Mouse (Mus musculus) liver, embryonic 15.5 days (tissue): ENCODE data around the gene Sec22b. TPM values are rescaled to one million over a fixed set of nuclear protein-coding genes. Genes with fewer than 3 reads are reported as not detected.

ENCODE experiments used
- ATAC-seq: fragments of 200-750 bp; cut with Nextera tagmentation; 2 replicates; pipeline ENCODE4 v1.8.0; 2017; ENCODE audit warnings: moderate number of reproducible peaks, mild to moderate bottlenecking, moderate library complexity; ENCODE audit not compliant: insufficient read depth
- H3K27ac ChIP-seq: fragments of 300-500 bp; sonication (generic); replicated peaks from 2 replicates; pipeline ENCODE4 v1.5.1; 2015; ENCODE audit warnings: mild to moderate bottlenecking, inconsistent platforms
- H3K27me3 ChIP-seq: fragments of 300-500 bp; sonication (generic); 2 replicates; pipeline ENCODE4 v1.6.1; 2015; ENCODE audit warnings: mild to moderate bottlenecking, inconsistent platforms
- H3K36me3 ChIP-seq: fragments of 300-500 bp; sonication (generic); replicated peaks from 2 replicates; pipeline ENCODE4 v1.6.1; 2015; ENCODE audit warnings: moderate library complexity, mild to moderate bottlenecking, inconsistent platforms
- H3K4me1 ChIP-seq: fragments of 300-500 bp; sonication (generic); replicated peaks from 2 replicates; pipeline ENCODE4 v1.6.1; 2015; ENCODE audit warnings: inconsistent platforms
- H3K4me2 ChIP-seq: fragments of 300-500 bp; sonication (generic); 2 replicates; pipeline ENCODE4 v1.6.1; 2015; ENCODE audit warnings: moderate library complexity, mild to moderate bottlenecking, inconsistent platforms
- H3K4me3 ChIP-seq: fragments of 300-500 bp; sonication (generic); replicated peaks from 2 replicates; pipeline ENCODE4 v1.5.1; 2015; ENCODE audit warnings: mild to moderate bottlenecking, inconsistent platforms
- H3K9ac ChIP-seq: fragments of 300-500 bp; sonication (generic); 2 replicates; pipeline ENCODE4 v1.6.1; 2015; ENCODE audit warnings: moderate library complexity, mild to moderate bottlenecking, inconsistent platforms
- H3K9me3 ChIP-seq: fragments of 300-500 bp; sonication (generic); replicated peaks from 2 replicates; pipeline ENCODE4 v1.6.1; 2016; ENCODE audit warnings: inconsistent platforms
- whole genome bisulfite sequencing: fragments of 180-500 bp; shearing (Covaris S2); methylation state at CpG from one replicate; pipeline ENCODE4 v1.1.7; 2015; ENCODE audit warnings: mixed read lengths; ENCODE audit not compliant: insufficient replicate concordance; 5-methylcytosine and 5-hydroxymethylcytosine counted together
- polyA plus RNA-seq: library from polyadenylated mRNA; unstranded; fragments of >200 nt; fragmentation: Nextera tagmentation; extraction: Ambion mirVana; gene quantifications from 2 replicates; pipeline ENCODE4 v1.2.1, GENCODE M21; 2015

Gene Sec22b
- polyA plus RNA-seq, 1 experiment from 2014 or later, result 57.9 TPM

GRCm38 (mm10) chr3:97942260-97942950 is 41.4 kb downstream of the Sec22b start:
- ATAC-seq, result peak; percentile 46; the same call in 1 of the 2 replicates
- no peaks in the 10 kb centered on the region for H3K36me3 ChIP-seq
- H3K4me2 ChIP-seq, result peak overlapping the region; percentile 63
- H3K27ac ChIP-seq, result peak overlapping the region; percentile 48
- 3% methylated on average over 16 of the region's 16 CpGs for WGBS
- no peaks in the 10 kb centered on the region for H3K27me3 ChIP-seq
- peak overlapping the region; percentile 24; the same call in 1 of the 2 replicates for H3K4me3 ChIP-seq
- peaks cover 63% of the 10 kb centered on the region for H3K4me1 ChIP-seq
- H3K9ac ChIP-seq, result peak overlapping the region; percentile 33
- H3K9me3 ChIP-seq, result no peaks in the 10 kb centered on the region

GRCm38 (mm10) chr3:97944462-97944861 is 43.5 kb downstream of the Sec22b start:
- ATAC-seq, result no peak
- Histone ChIP-seq H3K27ac (no peak overlapping the region), H3K36me3 (no peaks in the 10 kb centered on the region), H3K4me3 (no peak overlapping the region), H3K4me2 (no peak overlapping the region), H3K27me3 (no peaks in the 10 kb centered on the region), H3K4me1 (peaks cover 44% of the 10 kb centered on the region), H3K9ac (no peak overlapping the region), H3K9me3 (no peaks in the 10 kb centered on the region)
- 82% methylated on average over 5 of the region's 5 CpGs for WGBS

GRCm38 (mm10) chr3:97946439-97946838 is 45.4 kb downstream of the Sec22b start:
- Histone ChIP-seq H3K9ac (no peak overlapping the region), H3K4me1 (peaks cover 31% of the 10 kb centered on the region), H3K36me3 (no peaks in the 10 kb centered on the region), H3K27ac (no peak overlapping the region), H3K4me3 (no peak overlapping the region), H3K27me3 (no peaks in the 10 kb centered on the region), H3K4me2 (no peak overlapping the region), H3K9me3 (no peaks in the 10 kb centered on the region)
- ATAC-seq, result no peak
- 22% methylated on average over 4 of the region's 4 CpGs for WGBS

GRCm38 (mm10) chr3:97948518-97948917 is 47.5 kb downstream of the Sec22b start:
- H3K27ac ChIP-seq, result no peak overlapping the region
- H3K36me3 ChIP-seq, result no peaks in the 10 kb centered on the region
- no peaks in the 10 kb centered on the region for H3K9me3 ChIP-seq
- no peaks in the 10 kb centered on the region for H3K27me3 ChIP-seq
- WGBS, result 65% methylated on average over 2 of the region's 2 CpGs
- no peak overlapping the region for H3K4me3 ChIP-seq
- no peak overlapping the region for H3K9ac ChIP-seq
- H3K4me1 ChIP-seq, result peaks cover 14% of the 10 kb centered on the region
- H3K4me2 ChIP-seq, result no peak overlapping the region
- ATAC-seq, result no peak

- ATAC-seq, result no peak
- Histone ChIP-seq H3K4me2 (no peak overlapping the region), H3K9ac (no peak overlapping the region), H3K4me1 (peaks cover 14% of the 10 kb centered on the region), H3K4me3 (no peak overlapping the region), H3K27ac (no peak overlapping the region), H3K9me3 (no peaks in the 10 kb centered on the region), H3K36me3 (no peaks in the 10 kb centered on the region), H3K27me3 (no peaks in the 10 kb centered on the region)
- WGBS, result 19% methylated on average over 5 of the region's 5 CpGs
These were observed 49.0 kb downstream of the Sec22b start for GRCm38 (mm10) chr3:97949946-97950345.

- Histone ChIP-seq H3K4me1 (peaks cover 15% of the 10 kb centered on the region), H3K27ac (no peak overlapping the region), H3K9me3 (no peaks in the 10 kb centered on the region), H3K27me3 (no peaks in the 10 kb centered on the region), H3K4me3 (no peak overlapping the region), H3K9ac (no peak overlapping the region), H3K36me3 (no peaks in the 10 kb centered on the region), H3K4me2 (no peak overlapping the region)
- ATAC-seq, result no peak
- 68% methylated on average over 3 of the region's 3 CpGs for WGBS
These were observed 50.1 kb downstream of the Sec22b start for GRCm38 (mm10) chr3:97951134-97951533.

- H3K4me3 ChIP-seq, result no peak overlapping the region
- no peak overlapping the region for H3K27ac ChIP-seq
- no peaks in the 10 kb centered on the region for H3K9me3 ChIP-seq
- no peaks in the 10 kb centered on the region for H3K27me3 ChIP-seq
- WGBS, result 74% methylated on average over 2 of the region's 2 CpGs
- no peak for ATAC-seq
- H3K4me2 ChIP-seq, result no peak overlapping the region
- H3K4me1 ChIP-seq, result peaks cover 9% of the 10 kb centered on the region
- H3K36me3 ChIP-seq, result no peaks in the 10 kb centered on the region
- H3K9ac ChIP-seq, result no peak overlapping the region
These were observed 52.2 kb downstream of the Sec22b start for GRCm38 (mm10) chr3:97953196-97953595.

- no peak overlapping the region for H3K4me2 ChIP-seq
- no peak for ATAC-seq
- H3K9me3 ChIP-seq, result no peaks in the 10 kb centered on the region
- H3K4me3 ChIP-seq, result no peak overlapping the region
- no peak overlapping the region for H3K27ac ChIP-seq
- H3K4me1 ChIP-seq, result peaks cover 3% of the 10 kb centered on the region; the same call in 1 of the 2 replicates
- no peaks in the 10 kb centered on the region for H3K27me3 ChIP-seq
- WGBS, result 65% methylated on average over 6 of the region's 6 CpGs
- no peak overlapping the region for H3K9ac ChIP-seq
- no peaks in the 10 kb centered on the region for H3K36me3 ChIP-seq
These were observed 55.3 kb downstream of the Sec22b start for GRCm38 (mm10) chr3:97956322-97956721.

- Histone ChIP-seq H3K27me3 (no peaks in the 10 kb centered on the region), H3K9me3 (no peaks in the 10 kb centered on the region), H3K4me2 (no peak overlapping the region), H3K4me1 (peaks cover 3% of the 10 kb centered on the region; the same call in 1 of the 2 replicates), H3K9ac (no peak overlapping the region), H3K27ac (no peak overlapping the region), H3K4me3 (no peak overlapping the region), H3K36me3 (no peaks in the 10 kb centered on the region)
- no peak for ATAC-seq
- WGBS, result 36% methylated on average over 1 of the region's 1 CpGs
These were observed 55.9 kb downstream of the Sec22b start for GRCm38 (mm10) chr3:97956926-97957325.

- Histone ChIP-seq H3K27me3 (no peaks in the 10 kb centered on the region), H3K4me1 (peaks cover 8% of the 10 kb centered on the region; the same call in 1 of the 2 replicates), H3K9ac (no peak overlapping the region), H3K9me3 (no peaks in the 10 kb centered on the region), H3K4me2 (no peak overlapping the region; the same call in 1 of the 2 replicates), H3K4me3 (no peak overlapping the region), H3K36me3 (no peaks in the 10 kb centered on the region), H3K27ac (no peak overlapping the region)
- 52% methylated on average over 14 of the region's 14 CpGs for WGBS
- ATAC-seq, result no peak
These were observed 60.0 kb downstream of the Sec22b start for GRCm38 (mm10) chr3:97960783-97961594.

GRCm38 (mm10) chr3:97961962-97962361 is 61.0 kb downstream of the Sec22b start:
- Histone ChIP-seq H3K27me3 (no peaks in the 10 kb centered on the region), H3K27ac (no peak overlapping the region), H3K4me1 (peaks cover 5% of the 10 kb centered on the region; the same call in 1 of the 2 replicates), H3K9ac (no peak overlapping the region), H3K4me3 (no peak overlapping the region), H3K36me3 (no peaks in the 10 kb centered on the region), H3K4me2 (no peak overlapping the region), H3K9me3 (no peaks in the 10 kb centered on the region)
- ATAC-seq, result no peak
- 63% methylated on average over 6 of the region's 6 CpGs for WGBS
